Mouse (Mus musculus) CH12F3 (cell line): ENCODE data around the gene Guk1.

Experiments
- in situ Hi-C: fragments of 300-500 bp; cut with MboI; formaldehyde crosslinking; loops from 2 replicates; pipeline ENCODE4 v1.14.3; 2020; ENCODE audit warnings: low sequenced_read_pairs

The Guk1 gene

GRCm38 (mm10) chr11:59164384-59164783 is 27.6 kb downstream of the Guk1 start:
- in situ Hi-C loops: no loop called here

- in situ Hi-C loops: no loop called here
Observed at GRCm38 (mm10) chr11:59163255-59164236, 28.5 kb downstream of the Guk1 start, which contains the start of gene Iba57. Iba57 (minus strand) TSS chr11:59163739.

GRCm38 (mm10) chr11:59162443-59163254 is 29.4 kb downstream of the Guk1 start:
- in situ Hi-C loops: no loop called here

- in situ Hi-C loops: no loop called here
Observed at GRCm38 (mm10) chr11:59161398-59161797, 30.6 kb downstream of the Guk1 start.

GRCm38 (mm10) chr11:59159558-59159957 is 32.5 kb downstream of the Guk1 start:
- in situ Hi-C loops: no loop called here

- in situ Hi-C loops: no loop called here
Observed at GRCm38 (mm10) chr11:59159099-59159498, 32.9 kb downstream of the Guk1 start.

- in situ Hi-C loops: no loop called here
Observed at GRCm38 (mm10) chr11:59155900-59156299, 36.1 kb downstream of the Guk1 start.

GRCm38 (mm10) chr11:59154220-59154619 is 37.8 kb downstream of the Guk1 start:
- in situ Hi-C loops: no loop called here

- in situ Hi-C loops: no loop called here
Observed at GRCm38 (mm10) chr11:59151729-59152128, 40.3 kb downstream of the Guk1 start.

- in situ Hi-C loops: no loop called here
Observed at GRCm38 (mm10) chr11:59149302-59149701, 42.7 kb downstream of the Guk1 start.

GRCm38 (mm10) chr11:59142962-59143361 is 49.0 kb downstream of the Guk1 start:
- in situ Hi-C loops: no loop called here

GRCm38 (mm10) chr11:59141772-59142370 is 50.1 kb downstream of the Guk1 start:
- in situ Hi-C loops: no loop called here

- in situ Hi-C loops: no loop called here
Observed at GRCm38 (mm10) chr11:59138537-59139486, 53.2 kb downstream of the Guk1 start.

- in situ Hi-C loops: no loop called here
Observed at GRCm38 (mm10) chr11:59136994-59137706, 54.9 kb downstream of the Guk1 start.

GRCm38 (mm10) chr11:59135904-59136452 is 56.0 kb downstream of the Guk1 start, which contains the start of gene Obscn:
Obscn (minus strand) TSS chr11:59136402.
- in situ Hi-C loops: no loop called here

- in situ Hi-C loops: no loop called here
Observed at GRCm38 (mm10) chr11:59135051-59135820, 56.8 kb downstream of the Guk1 start.

- in situ Hi-C loops: no loop called here
Observed at GRCm38 (mm10) chr11:59134373-59134997, 57.5 kb downstream of the Guk1 start.
